Mouse (Mus musculus) forelimb bud, embryonic 11.5 days (tissue): Measurements from ENCODE around the gene Crtac1.
A peak's percentile ranks its signal among the peaks of the same experiment; 100 is the strongest.

Experiments used
- DNase-seq: peaks from one replicate; pipeline ENCODE4 v3.0.0-alpha.2; 2012; ENCODE audit warnings: low read depth, low spot score

Crtac1 gene

DNA sequence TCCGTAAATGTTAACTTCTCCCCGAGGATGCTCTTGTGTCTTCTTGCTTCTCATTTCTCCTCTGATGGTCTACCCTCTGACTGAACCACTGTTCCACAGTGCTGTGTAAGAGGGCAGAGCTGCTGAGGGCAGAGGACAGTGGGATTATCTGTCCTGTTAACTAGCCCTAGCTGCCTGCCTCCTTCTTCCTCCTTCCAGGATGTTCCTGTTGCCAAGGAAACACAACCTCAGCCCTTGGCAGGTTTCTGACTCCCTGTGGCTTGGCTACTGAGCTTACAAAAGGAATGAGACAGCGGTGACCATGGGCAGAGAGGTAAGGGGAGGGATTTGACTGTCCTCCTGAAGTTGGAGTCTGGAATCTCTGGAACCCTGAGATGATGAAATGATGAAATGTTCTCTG lies 152.0 kb downstream of the Crtac1 start:
- DNase-seq, result no peak

DNA sequence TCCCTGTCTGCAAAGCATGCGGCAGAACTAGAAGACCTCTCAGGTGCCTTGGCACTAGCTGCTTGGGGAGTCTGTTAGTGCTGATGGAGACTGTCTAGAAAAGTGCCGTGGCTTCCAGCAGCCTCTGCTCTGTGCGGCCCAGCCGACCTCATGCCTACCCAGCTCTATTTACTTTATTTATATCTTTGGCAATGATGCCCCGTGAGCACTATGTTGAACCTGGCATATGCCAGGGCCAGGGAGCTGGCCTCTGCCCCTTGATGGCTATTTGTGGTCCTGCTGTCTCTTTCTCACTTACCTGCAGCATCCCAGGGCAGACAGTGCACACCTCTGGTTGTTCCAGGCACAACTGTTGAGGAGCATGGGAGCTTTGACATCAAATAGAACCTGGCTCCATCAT lies 153.1 kb downstream of the Crtac1 start:
- DNase-seq, result no peak

DNA sequence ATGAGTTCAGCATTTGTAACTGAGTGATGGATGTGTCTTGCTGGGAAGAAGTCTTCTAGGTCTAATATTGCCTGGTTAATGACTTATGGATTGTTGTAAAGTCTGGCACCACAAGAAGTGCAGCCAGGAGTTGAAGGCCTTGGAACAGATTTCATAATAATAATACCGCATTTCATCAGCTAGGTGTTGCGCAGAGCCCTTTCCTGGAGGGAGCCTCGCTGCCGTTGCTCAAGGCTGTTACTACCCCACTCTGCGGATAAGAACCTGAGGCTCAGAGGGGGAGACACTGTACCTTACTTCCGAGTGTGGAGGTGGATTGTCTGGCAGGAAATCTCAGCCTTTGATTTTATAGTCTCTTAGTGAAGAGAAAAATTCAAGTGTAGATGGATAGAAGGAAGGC lies 154.3 kb downstream of the Crtac1 start:
- no peak for DNase-seq

DNA sequence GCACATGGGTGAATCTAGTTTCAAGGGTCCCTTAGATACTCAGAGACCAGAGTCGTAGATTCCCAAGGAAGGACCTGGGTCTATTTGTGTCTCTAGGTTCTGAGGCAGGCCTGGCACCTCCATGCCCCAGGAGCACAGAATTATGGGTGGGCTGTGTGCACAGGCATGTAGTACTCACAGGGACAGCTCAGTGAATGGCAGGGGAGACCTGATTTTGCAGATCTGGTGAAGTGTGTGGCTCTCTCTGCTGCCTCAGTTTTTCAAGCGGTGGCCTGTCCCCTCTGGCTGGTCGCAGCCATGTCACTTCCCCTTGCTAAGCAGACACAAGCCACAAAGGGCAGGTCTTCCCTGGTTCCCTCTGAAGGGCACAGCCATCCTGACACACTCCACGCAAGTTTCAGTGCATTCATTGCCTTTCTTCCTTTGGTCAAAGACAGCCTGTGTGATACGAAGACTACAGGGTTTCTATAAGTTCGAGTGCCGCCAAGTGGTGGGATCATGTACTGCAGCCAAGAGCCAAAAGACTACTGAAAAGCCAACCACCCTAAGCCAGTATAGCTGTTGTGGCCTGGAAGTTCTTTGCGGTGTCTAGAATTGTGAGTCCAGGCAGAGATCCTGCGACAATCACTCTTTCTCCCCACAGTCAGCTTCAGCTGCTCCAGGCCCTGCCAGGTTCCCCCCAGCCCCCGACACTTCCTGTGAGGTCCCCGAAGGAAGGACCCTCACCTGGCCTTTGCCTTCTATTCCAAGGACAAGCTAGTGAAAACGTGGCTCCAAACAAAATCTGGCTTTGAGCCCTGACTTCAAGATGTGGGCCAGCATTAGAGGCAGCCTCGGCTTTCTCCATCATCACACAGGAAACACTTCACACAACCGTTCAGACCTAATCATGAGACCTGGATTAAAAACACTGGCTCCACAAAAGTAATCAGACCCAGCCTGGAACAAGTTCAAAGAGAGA lies 159.3 kb downstream of the Crtac1 start:
- DNase-seq, result peak; percentile 74

DNA sequence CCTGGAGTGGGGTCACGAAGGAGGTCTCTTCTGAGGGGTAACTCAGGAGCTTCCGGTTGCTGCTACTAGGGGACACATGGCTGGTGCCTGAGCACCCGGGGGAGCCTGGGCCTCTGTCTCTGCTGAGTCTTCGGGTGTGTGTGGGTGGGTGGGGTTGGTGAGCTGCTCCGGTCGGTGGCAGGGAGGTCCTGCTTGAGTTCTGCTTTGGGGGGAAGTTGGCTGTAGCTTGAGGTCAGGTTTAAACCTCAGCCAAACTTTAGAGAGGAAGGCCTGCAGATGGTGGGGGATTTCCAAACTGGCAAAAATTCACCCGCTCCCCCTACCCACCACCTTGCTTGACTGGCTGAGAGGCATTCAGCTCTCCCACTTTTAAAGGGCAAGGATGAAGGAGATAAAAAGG lies 160.4 kb downstream of the Crtac1 start:
- no peak for DNase-seq

DNA sequence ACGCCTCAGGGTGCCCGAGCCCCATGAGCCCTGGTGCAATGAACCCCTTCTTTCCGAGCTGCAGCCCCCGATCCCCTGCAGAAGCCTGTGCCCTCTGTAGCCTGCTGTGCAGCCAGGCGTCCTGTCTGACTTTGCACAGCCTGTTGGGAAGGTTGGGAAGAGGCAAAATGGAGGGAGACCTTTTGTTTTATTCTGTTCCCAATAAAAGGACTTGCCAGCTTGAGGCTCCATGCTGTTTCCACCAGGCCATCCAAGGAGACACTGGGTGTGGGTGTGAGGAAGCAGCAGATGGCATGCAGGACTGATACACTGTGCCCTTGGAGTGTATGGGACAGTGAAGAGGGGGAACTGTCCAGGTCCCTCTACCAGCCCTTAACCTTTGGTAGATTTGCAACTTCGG lies 161.5 kb downstream of the Crtac1 start:
- DNase-seq, result no peak

DNA sequence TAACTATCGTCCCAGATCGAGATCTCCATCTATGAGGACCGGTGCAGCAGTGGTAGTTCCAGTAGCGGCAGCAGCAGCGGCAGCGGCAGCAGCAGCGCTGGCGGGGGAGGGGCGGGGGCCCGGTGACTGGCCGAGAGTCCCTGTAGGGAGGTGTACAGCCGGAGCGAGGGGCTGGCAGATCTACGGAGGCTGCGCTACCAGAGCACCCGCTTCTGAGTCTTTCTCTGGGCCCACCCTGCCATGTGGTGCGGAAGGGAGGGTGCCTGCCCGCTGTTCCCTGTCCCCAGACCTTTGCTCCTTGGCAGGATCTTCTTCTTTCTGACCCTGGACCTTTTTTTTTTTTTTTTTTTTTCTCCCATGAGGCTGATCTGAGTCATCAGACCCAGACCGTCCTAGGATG lies 163.2 kb downstream of the Crtac1 start:
- DNase-seq, result no peak

DNA sequence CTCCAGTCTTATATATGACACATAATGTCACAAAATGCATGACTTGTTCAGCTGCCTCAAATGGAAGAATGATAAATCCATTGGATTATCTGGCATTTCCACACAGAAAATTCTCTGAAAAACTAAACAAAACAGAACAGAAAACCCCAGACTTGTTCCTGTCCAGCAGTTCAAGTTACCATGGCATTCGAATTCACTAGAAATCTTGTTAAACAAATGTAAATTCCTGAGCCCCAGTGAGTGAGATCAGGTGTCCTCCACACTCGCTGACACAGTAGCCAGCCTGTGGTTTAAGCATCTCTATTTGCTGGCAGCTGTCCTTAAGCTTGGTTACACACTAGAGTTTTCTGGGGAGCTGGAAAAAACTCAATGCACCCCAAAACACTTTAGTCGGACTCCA lies 168.1 kb downstream of the Crtac1 start:
- DNase-seq, result no peak

DNA sequence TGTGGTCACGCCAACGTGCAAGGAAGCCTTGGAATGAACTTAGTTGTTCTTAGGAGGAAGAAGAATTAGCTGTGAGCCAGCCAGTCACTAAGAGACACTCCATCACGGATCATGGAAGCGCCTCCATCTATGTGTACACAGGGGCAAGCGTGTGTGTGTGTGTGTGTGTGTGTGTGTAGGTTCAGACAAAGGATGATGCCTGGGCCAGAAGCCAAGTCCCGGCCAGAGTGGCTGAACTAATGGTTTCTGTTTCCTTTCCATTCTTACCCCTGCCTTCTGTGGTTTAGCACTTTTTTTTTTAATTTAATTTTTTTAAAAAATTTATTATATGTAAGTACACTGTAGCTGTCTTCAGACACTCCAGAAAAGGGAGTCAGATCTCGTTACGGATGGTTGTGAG lies 171.1 kb downstream of the Crtac1 start:
- no peak for DNase-seq

DNA sequence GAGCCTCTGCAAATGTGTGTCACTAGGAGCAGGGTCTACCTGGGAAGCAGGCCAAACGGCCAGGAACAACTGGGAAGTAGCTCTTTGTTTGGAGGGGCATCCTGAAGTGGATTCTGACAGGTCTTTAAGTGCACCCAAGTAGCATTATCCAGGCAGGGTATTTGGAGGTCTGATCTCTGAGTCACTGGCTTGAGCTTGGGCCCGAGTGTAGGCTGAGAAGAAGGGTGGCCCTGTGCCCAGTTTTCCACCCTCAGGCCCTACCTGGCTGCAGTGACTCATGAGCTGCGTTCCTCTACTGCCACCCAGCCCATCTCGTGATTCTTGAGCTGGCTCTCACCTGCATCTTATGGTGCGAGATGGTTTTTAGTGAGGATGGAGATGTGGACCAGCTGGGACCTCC lies 173.0 kb downstream of the Crtac1 start:
- DNase-seq, result no peak

DNA sequence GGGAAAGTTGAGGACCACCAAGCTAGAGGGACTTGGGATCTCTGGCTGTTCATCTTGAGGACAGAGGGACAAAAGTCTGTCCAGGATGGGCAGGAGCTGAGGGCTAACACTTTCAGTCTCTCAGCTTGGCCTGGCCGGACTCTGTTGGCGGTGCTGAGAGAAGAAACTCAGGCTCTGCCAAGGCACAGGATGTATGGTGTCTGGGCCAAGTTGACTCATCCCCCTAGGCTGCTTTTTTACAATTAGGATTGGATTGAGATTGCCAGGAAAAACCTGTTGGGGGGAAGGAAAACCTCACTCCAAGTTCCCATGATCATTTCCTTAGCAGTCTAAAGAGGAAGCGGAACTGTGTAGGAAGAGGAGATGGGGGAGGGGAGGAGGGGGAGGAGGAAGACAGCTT lies 173.6 kb downstream of the Crtac1 start:
- DNase-seq, result no peak

DNA sequence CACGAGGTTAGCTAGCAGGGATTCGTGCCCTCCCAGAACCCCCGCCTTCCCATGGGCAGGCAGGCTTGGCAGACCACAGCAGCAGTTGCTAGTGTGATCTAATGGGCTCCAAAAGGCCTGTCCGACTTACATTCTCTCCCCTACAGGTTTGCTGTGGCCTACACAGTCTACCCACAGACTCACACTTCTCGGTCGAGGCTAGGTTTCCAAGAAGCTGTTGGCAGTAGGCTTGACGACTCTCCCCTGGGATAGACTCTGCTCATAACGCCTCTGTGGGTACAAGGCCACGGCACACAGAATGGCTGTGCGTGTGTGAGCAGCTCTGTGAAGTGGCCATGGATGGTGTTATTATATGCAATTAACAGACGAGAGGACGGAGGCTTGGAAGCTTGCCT lies 174.3 kb downstream of the Crtac1 start:
- DNase-seq, result no peak

DNA sequence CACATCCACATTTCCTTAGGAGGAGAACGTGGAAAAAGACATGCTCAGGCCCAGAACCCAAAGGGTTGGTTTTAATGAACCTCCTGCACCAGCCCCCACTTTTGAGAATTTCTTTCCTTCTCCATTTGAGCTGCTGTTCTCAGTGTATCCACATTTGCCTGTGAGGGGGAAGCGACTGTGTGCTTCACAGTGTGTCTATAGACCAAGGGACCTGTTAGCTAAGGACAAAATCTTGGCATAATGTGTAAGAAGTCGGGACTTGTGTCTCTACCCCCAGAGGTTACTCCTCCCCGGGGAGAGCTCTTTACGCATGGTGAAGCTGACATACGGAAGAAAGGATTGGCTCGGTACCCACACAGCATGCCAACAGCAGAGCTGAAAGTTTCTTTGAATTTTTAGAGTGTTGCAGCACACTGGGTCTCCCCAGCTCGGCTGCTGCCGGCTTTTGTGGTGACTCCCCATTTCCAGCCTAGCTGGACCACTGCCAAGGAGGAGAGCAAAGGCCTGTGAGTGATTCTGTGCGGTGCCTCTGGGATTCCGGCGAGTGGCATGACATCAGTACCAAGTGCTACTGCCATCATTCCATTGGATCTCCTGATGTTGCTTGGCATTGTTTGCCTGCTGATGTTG lies 174.9 kb downstream of the Crtac1 start:
- no peak for DNase-seq

DNA sequence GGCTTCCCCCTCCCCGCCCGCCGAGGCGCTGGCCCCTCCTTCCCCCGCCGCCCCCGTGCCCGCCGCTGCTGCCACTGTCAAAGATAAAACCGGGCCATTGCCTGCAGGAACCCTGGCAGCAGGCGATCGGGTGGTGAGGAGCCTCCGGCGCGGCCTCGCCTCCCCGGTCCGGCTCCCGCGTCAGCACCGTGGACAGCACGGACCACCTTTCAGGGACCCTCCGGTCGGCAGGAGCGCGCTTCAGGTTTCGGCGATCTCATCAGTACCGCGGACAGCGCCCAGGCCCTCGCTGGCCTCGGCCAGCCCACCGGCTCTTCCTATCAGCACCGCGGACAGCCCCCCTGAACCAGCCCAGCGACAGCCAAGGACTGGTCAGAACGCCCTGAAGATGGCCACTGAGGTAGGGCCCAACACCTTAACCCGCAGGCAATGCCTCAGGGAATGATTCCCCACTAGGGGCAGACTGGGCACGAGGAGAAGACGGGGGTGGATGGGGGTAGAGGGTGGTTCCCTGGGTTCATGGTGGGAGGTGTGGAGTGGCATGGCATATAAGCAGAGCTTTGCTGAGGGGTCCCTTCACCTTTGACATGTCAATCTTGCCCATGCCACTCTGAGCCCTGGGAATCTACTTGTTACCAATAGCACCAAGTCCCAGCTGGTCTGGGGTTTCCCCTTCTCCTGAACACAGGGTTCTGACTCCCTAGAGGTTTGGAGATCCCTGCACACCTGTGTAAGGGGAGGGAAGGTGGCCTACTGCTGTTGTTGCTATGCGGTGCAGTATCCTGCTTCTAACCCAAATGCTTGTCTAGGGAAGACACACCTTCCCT lies 175.6 kb downstream of the Crtac1 start:
- peak; percentile 97 for DNase-seq

DNA sequence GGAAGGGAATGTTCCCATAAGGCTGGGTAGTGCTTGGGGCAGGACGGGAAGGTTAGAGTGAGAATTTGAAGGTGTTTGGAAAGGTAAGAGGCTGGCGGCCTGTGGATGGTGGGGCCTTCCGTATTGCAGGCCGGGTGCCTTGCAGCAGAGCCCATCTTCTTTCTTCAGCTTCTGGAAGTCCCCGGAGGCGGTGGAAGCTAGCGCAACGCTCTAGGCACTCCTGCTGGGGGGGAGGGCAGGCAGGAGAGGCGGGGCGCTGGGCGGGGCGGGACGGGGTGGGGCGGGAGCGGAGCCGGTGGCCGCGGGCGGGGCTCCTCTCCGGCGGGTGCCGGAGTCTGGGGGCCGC lies 176.2 kb downstream of the Crtac1 start:
- no peak for DNase-seq

DNA sequence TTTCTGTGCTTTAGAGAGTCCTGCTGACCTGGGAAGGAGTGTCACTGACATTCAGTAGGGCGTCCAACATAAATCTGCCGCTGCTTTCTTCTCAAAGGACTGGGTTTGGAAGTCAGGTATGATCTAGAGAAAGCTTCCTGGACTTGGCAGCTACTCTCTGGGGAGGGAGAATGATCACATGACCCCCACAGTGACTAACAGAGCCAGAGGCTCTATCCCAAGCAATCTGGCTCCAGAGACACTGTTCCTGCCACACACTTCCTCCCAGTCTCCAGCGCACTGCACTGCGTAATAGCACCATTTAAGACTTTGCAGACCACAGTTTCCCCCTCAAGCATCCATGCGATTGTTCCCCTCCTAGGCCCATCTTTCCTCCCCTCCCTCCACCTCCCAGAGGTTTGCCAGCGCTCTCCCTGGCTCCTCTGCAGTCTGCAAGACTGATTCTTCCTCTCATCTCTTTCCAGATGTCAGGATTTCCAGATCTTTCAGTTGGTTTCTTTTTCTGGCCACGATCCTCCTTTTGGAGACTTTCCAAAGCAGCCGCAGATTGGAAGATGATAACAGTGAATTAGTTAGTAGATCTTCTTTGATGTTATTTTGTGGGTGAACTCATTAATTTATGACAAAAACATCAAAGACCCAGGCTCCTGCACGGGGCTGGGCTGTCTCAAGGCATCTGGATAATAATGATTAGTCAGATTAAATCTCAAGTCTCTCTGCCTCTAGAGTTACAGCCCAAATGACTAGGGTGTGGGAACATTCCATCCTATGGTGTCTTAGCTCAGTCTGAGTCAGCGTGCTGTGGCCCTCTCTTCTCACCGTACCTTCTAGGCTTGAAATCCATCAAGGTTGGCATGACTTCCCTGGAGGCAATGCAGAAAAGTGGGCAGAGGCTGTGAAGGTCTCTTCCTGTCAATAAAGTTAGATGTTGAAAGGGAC lies 181.3 kb downstream of the Crtac1 start:
- no peak for DNase-seq

DNA sequence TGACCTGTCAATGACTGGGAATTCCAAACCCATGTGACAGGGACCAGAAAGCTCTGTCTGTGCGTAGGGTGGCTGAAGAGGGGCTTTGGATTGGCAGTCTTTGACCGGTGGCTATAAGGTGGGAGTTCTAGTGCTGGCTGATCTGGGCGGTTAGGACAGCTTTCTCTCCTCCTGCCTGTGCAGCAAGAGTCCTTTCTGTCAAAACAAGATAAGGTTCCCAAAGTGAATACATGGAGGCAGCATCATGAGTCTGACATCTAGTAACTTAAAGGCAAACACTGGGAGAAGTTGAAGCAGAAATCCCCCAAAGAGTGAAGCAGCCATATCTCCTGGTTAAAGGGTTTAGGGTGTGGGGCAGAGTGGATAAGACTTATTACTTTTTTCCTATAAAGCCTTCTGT lies 184.1 kb downstream of the Crtac1 start, which contains the start of gene Golga7b:
Gene Golga7b (plus strand): TSS at position 56 of the 400 bp plus-strand sequence.
- no peak for DNase-seq

DNA sequence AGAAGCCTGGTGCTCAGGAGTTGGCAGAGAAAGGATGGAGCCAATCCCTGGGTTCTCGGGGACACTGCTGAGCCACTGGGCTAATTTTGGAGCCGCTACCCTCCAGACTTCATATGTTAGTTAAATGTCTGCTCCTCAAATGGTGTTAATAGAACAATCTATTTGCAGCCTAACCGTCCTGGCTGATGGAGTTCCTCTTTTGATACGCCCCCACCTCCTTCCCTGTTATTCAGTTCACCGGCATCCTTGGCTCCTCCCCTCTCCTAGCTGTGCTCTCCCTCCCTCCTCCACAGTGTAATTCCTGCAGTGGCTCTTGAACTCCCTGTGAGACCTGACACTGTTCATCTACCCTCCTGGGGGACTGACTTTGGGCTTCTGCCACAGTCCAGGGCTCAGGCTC lies 185.0 kb downstream of the Crtac1 start:
- no peak for DNase-seq

DNA sequence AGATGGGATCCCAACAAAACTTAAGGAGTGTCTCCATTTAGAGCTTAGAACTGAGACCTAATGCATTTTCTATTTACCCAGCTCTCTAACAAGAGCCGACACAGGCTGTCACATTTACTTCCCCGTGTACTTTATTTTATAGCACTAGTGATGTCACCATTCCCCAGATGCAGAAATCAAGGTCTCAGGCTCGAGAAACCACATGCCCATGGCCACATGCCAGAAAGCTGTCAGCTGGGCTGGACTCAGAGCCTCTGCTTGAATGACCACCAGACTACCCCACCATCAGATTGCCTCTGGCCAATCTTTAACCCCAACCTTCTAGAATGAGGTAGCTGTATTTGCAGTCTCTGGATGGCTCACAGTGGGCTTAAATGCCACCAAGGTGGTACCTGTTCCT lies 188.2 kb downstream of the Crtac1 start:
- no peak for DNase-seq

DNA sequence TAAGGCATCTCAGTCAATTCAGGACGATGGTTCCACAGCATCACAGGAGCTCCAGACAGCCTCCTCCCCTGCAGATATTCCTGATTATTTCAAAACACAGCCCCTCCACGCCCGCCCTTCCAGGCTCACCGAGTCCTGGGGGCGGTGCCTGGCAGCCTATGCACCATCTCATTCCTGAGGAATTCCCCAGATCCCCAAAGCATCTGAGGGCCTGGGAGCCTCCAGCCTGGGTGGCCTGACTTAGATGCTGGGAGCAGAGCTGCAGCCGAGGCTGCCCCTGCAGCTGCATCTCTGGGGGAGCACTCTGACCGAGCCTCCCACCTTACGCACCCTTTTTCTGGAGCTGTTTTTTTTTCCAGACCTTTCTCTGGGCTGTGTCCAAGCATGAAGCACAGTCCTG lies 190.7 kb downstream of the Crtac1 start:
- no peak for DNase-seq

DNA sequence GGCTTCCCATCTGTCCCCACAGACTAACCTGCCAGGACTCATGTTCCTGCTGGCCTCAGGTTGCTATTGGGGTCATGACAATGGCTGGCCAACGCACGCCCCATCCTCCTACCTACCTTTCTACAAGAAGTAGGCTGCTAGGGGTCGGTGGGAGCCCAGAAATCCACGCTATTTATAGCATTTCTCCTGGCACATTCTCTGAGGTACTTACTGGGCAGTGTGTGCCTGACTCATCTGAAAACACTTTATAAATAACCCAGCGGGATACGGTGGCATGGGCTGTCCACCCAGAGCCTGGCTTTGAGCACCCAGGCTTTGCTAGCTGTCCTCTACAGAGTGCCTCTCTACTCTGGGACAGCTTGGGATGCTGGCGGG lies 193.3 kb downstream of the Crtac1 start:
- DNase-seq, result no peak
